Mouse (Mus musculus) spleen, adult 12 weeks (tissue): Measurements from ENCODE around the gene Speg.

Experiments used
- DNase-seq: peaks from one replicate; pipeline ENCODE4 v3.0.0; 2022; ENCODE audit warnings: low spot score

Speg gene

GRCm38 (mm10) chr1:75393846-75394245 lies 18.7 kb downstream of the Speg start:
- no peak for DNase-seq

DNA sequence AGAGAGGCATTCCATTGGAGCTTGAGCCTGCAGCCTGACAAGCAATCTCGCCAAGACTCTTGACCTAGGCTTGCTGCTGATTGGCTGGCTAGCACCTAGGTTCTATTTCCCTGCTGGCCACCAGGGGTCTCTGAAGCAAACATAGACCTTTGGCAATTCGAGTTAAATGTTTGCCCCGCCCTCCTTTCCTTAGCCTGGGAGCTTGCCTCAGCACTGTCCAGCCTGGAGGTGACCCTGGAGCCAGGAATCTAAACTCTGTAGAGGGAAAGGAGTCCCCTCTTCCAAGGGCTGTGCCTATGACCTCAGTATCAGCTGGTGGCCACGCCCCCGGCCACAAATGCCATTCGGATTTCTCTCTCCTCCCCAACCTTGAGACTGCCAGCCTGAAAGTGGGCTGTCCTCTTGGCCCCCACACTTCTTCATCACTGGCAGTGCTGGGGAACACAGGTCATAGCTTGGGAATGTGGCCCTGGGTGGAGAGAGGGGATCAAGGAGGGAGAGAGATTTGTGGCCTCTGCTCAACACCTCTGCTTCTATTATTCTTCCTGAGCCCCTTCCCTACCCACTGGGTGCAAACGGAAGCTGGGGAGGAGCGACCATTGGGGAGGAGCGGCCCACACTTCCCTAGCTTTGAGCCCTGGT lies 23.8 kb downstream of the Speg start:
- DNase-seq = no peak

DNA sequence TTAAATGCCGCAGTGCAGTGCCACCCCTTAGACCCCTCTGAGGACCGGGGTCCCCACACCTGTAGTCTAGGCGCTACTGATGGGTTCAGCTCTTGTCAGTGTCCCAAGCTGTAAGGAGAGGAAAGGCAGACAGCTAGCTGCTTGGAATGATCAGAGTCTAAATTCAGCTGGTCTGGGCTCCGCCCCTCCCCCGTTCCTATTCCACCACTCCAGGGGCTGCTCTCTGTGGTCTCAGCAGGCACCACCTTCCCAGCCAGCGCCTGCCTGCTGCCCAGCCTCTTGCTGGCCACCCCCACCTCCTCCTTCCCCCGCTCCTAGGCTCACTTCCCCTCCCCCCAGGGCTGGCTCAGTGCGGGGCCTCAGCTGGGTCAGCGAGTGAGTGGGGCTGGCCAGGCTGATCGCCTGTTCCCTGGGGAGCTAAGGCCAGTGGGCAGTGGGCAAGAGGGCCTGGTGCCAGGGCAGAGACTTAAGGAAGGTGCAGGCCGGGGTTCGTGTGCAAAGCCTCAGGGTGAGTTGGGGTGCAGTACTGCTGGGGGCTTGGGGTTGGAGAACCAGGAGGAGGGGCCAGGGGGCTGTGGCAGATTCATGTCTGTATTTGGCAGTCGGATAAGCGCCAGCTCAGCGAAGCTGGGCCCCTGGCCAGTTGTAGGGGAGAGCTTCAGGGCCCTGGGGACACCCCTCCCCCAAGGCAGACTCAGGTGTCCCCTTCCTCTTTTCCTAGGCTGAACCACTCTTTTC lies 24.8 kb downstream of the Speg start:
- DNase-seq = no peak

- no peak for DNase-seq
Measured at GRCm38 (mm10) chr1:75400493-75401115, 25.5 kb downstream of the Speg start.

GRCm38 (mm10) chr1:75405547-75405946 lies 30.4 kb downstream of the Speg start:
- DNase-seq = no peak

DNA sequence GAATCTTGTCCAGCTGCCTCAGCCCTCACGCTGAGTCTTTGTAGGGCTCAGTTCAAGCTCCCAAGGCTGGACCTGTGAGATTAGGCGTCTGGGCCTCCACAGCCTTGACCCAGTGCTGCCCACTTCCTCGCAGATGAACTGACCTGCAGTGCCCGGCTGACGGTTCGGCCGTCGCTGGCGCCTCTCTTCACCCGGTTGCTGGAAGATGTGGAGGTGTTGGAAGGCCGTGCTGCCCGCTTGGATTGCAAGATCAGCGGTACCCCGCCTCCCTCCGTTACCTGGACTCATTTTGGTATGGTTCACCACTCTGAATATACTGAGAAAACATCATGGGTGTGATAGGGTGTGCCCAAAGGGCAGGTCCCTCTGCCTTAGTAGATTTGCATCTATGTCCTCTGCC lies 31.1 kb downstream of the Speg start:
- DNase-seq = no peak

- no peak for DNase-seq
Measured at GRCm38 (mm10) chr1:75407056-75407455, 32.0 kb downstream of the Speg start.

DNA sequence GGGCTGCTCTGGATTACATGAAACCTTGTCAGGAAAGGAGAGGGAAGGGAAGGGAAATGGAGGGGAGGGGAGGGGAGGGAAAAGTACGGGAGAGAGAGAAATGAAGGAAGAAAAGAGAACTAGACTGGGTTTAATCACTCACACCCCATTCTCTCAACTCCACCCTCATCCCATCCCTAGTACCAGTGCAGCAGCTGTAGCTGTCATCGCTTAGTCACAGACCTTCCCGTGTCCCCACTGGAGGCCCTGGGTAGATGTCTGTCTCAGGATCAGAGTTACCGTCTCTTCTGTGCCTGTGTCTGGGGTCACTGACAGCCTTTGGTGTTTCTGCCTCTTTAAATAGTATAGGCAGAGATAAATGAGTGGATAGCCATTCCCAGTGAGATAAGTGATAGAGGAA lies 33.1 kb downstream of the Speg start:
- no peak for DNase-seq

- DNase-seq = no peak
Measured at GRCm38 (mm10) chr1:75409950-75410349, 34.9 kb downstream of the Speg start.

GRCm38 (mm10) chr1:75412196-75412595 lies 37.1 kb downstream of the Speg start:
- DNase-seq = no peak

DNA sequence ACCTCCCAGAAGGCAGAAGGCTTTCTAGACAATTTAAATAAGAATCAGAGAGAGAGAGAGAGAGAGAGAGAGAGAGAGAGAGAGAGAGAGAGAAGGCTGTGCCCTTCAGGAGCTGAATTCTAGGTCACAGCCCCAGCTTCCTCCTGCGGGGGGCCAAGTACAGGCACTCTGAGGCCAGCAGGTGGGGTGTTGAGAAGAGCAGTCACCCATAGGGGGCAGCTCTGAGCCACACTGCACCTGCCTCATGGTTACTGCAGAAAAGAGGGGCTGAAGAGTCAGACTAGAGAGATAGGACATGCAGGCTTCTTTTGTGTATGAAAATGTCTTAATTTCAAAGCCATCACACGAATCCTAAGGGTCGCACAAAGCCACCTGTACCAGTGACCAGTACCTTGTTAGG lies 38.7 kb downstream of the Speg start:
- no peak for DNase-seq

- no peak for DNase-seq
Measured at GRCm38 (mm10) chr1:75421794-75422193, 46.7 kb downstream of the Speg start.

DNA sequence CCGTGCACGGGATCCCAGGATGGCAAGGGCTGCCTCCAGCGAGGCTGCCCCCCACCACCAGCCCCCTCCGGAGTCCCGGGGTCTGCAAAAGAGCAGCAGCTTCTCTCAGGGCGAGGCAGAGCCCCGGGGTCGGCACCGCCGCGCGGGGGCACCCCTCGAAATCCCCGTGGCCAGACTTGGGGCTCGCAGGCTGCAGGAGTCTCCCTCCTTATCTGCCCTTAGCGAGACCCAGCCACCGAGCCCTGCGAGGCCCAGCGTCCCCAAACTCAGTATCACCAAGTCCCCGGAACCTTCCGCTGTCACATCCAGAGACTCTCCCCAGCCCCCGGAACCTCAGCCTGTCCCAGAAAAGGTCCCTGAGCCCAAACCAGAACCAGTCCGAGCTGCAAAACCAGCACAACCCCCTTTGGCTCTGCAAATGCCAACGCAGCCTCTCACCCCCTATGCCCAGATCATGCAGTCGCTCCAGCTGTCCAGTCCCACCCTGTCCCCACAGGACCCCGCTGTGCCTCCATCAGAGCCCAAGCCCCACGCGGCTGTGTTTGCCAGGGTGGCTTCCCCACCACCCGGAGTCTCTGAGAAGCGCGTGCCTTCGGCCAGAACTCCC lies 47.2 kb downstream of the Speg start:
- no peak for DNase-seq

GRCm38 (mm10) chr1:75422823-75423471 lies 47.9 kb downstream of the Speg start:
- DNase-seq = no peak

GRCm38 (mm10) chr1:75423780-75424390 lies 48.8 kb downstream of the Speg start:
- no peak for DNase-seq

DNA sequence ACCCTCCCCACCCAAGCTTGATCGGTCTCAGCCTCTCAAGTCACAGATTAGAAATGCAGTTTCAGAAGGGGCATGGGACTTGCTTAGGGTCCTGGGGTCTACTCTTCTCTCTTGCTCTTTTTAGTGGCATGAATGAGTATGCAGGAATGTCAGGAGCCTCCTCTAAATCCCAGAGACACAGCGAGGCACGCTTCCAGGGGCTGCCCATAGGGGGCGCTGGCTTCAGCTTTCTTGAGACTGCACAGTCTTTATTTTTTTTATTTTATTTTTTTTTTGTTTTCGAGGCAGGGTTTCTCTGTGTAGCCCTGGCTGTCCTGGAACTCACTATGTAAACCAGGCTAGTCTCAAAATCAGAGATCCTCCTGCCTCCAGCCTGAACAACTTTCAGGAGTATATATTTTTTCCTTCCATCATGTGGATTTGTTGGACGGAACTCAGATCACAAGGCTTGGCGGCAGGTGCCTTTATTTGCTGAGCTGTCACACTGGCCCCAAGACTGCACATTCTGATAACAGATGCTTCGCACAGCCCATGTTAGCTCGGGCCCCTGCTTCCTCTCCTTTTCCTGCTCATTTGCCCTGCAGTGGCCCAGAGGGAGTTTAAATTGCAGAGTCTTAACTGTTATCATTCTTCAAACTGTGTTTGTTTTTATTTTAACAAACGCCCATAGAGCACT lies 50.8 kb downstream of the Speg start:
- DNase-seq = no peak

GRCm38 (mm10) chr1:75435475-75436328 lies 60.6 kb downstream of the Speg start, which contains the start of gene Gmppa:
Gmppa (plus strand) TSS chr1:75435930.
- peak; percentile 37 for DNase-seq

DNA sequence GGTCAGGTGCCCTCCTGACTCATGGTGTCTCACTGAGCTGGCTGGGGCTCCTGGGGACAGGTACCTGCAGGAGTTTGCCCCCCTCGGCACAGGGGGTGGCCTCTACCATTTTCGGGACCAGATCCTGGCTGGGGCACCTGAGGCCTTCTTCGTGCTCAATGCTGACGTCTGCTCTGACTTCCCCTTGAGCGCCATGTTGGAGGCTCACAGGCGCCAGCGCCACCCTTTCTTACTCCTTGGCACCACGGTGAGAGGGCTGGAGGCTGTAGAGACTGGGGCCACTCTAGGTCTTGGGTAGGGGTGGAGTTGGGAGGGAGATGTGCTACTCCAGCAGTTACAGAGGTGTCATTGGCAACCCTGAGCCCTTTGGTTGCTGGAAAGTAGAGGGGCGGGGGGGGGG lies 63.7 kb downstream of the Speg start:
- DNase-seq = no peak

- DNase-seq = no peak
Measured at GRCm38 (mm10) chr1:75440661-75441060, 65.6 kb downstream of the Speg start.

DNA sequence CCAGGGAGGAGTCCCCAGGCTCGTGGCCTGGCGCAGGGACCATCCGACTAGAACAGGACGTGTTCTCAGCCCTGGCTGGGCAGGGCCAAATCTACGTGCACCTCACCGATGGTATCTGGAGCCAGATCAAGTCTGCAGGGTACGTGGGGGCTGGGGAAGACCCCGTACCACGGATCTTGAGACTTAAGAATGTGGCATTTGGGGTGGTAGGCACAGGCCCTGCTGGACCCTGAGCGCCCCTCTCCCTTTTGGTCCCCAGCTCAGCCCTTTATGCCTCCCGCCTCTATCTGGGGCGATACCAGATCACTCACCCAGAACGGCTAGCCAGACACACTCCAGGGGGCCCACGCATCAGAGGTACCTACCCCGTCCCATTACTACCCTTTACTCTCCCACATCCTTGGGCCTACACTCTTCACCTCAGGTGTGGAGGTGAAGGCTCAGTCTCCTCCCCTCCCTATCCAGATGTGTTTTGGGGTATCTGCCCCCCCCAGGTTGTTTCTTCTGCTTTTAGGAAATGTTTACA lies 66.4 kb downstream of the Speg start:
- DNase-seq = no peak
